Mouse (Mus musculus) small intestine, adult 2 months (tissue): Measurements from ENCODE around the gene Nck1. TPM values are rescaled to one million over a fixed set of nuclear protein-coding genes. Genes with fewer than 3 reads are reported as not detected.

ENCODE experiments used
- H3K27ac ChIP-seq: fragments of 200-500 bp; 2 replicates; pipeline ENCODE4 v1.5.1; 2012; ENCODE audit warnings: low read depth, low read length, control low read depth, inconsistent platforms; ENCODE audit not compliant: insufficient read depth
- H3K27me3 ChIP-seq: fragments of 200-500 bp; 2 replicates; pipeline ENCODE4 v1.6.1; 2012; ENCODE audit warnings: mild to moderate bottlenecking, moderate library complexity, low read length, inconsistent platforms; ENCODE audit not compliant: control insufficient read depth, insufficient read depth
- H3K36me3 ChIP-seq: fragments of 200-500 bp; 2 replicates; pipeline ENCODE4 v1.6.1; 2012; ENCODE audit warnings: mild to moderate bottlenecking, low read length, control low read depth, inconsistent platforms; ENCODE audit not compliant: control insufficient read depth, insufficient read depth
- H3K4me1 ChIP-seq: fragments of 200-500 bp; 2 replicates; pipeline ENCODE4 v1.6.1; 2012; ENCODE audit warnings: low read length, inconsistent platforms, mixed read lengths; ENCODE audit not compliant: control insufficient read depth, insufficient read depth, insufficient read length
- H3K4me3 ChIP-seq: fragments of 200-500 bp; 2 replicates; pipeline ENCODE4 v1.5.1; 2012; ENCODE audit warnings: low read depth, mild to moderate bottlenecking, control low read depth, inconsistent platforms, low read length, moderate library complexity
- CTCF ChIP-seq: fragments of 200-500 bp; IDR thresholded peaks from 2 replicates; pipeline ENCODE4 v1.5.1; 2012; ENCODE audit warnings: low read depth, mild to moderate bottlenecking, control low read depth, inconsistent platforms, low read length, moderate library complexity, mixed read lengths; ENCODE audit not compliant: insufficient replicate concordance, insufficient read length; ENCODE audit errors: extremely low read depth
- POLR2A ChIP-seq: fragments of 200-500 bp; IDR thresholded peaks from 2 replicates; pipeline ENCODE4 v1.6.1; 2012; ENCODE audit warnings: low read depth, mild to moderate bottlenecking, control low read depth, inconsistent platforms, low read length, moderate library complexity
- WGBS: fragments of 180-500 bp; shearing (Covaris S2); methylation state at CpG from one replicate; pipeline ENCODE4 v1.1.7; 2018; 5-methylcytosine and 5-hydroxymethylcytosine counted together
- polyA plus RNA-seq: library from polyadenylated mRNA; depleted of rRNA; stranded (reverse); fragments of >200 nt; gene quantifications from 2 replicates; pipeline ENCODE4 v1.2.3, GENCODE M21; 2012; rRNA removed

Gene Nck1
- polyA plus RNA-seq, 1 experiment: 0.71 TPM

GRCm38 (mm10) chr9:100446059-100446686 is 99.8 kb downstream of the Nck1 start:
- TF ChIP-seq CTCF: peak; percentile 93; the same call in 1 of the 2 replicates
- TF ChIP-seq POLR2A: 0 out of 2 replicates have a peak, but pooled peaks have one; percentile 17

More at GRCm38 (mm10) chr9:100446059-100446686, 99.8 kb downstream of the Nck1 start:
- WGBS: 2% methylated on average over 32 of the region's 32 CpGs
- Histone ChIP-seq H3K4me3 (peak overlapping the region; percentile 69), H3K27me3 (no peaks in the 10 kb centered on the region), H3K36me3 (no peaks in the 10 kb centered on the region), H3K4me1 (peaks cover 4% of the 10 kb centered on the region; the same call in 1 of the 2 replicates), H3K27ac (no peak overlapping the region)

Other genes starting within 250 kb of the Nck1 start
- 0.61 and 1.1 TPM in 2 replicates for gene Il20rb, start 59.3 kb downstream of the Nck1 start, polyA plus RNA-seq
- gene Slc35g2, start 25.0 kb upstream of the Nck1 start, polyA plus RNA-seq: 0.42 and 0.47 TPM in 2 replicates
- 0.89 and 0.96 TPM in 2 replicates for gene Stag1, start 51.7 kb upstream of the Nck1 start, polyA plus RNA-seq